Mouse (Mus musculus) kidney, adult 8-10 months (tissue): ENCODE measurements around the gene Gng3.
"Not testable (repeated sequence)": the region's sequence is repeated elsewhere in the genome, so short reads cannot be mapped to it uniquely, and the experiment has no call there.

Experiments used
- DNase-seq, 2 experiments: peaks; one replicate each; pipeline ENCODE4 v3.0.0; 2022

Gene Gng3

DNA sequence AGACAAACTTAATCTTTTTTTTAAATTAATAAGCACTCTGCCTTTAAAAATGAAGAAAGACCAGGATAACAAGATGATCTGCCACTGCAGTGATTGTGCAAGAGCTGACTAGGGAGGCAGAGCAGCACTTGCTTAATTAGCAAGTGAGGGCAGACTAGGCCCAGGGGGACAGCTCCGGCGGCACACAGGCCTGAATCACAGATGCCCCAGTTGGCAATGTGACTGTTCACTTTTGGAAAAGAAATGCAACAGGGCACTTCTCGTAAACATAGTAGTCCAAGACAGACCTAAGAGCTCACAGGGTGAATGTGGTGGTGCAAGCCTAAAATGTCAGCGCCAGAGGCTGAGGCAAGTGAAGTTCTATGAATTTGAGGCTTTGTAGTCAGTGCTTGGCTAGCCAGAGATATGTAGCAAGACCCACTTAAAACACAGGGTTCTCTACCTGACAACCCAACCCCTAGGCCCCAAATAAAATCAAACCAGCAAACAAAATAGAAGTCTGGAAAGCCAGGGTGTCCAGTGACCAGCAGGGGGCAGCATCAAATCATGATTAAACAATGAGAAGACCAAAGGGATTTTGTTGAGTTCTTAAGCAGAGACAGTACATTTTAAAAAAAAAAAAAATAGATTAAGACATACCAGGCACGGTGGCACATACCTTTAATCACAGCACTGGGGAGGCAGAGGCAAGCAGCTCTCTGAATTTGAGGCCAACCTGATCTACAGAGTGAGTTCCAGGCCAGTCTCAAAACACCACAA lies 5.6 kb upstream of the Gng3 start:
- DNase-seq, result peak; percentile 60 to 78

DNA sequence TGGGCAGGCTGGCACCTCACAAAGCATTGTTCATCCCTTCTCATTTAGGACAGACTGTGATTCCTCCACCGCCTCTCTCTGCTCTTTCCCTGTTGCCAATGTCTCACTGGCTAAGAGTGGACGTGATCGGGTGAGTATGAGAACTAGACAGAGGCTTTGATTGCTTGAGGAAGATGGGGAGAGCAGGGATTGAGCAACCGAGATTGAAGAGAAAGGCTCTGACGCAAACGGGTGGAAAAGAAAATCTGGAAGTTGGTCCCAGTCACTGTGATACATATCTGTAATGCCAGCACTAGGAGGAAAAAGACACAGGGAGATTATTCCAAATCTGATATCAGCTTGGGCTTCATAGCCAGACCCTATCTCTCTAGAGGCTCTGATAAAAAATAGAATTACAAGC lies 4.0 kb upstream of the Gng3 start:
- no peak for DNase-seq

DNA sequence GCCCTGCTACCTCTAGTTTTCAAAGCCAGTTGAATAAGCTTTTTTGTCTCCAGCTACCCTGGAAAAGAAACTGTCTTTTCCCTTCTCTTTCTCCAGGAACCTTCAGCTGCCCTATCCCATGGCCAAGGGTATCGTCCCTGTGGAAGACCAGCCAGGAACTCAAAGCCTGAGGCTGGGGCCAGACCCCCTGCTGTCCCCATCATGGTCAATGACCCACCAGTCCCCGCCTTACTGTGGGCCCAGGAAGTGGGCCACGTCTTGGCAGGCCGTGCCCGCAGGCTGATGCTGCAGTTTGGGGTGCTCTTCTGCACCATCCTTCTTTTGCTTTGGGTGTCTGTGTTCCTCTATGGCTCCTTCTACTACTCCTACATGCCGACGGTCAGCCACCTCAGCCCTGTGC lies 2.0 kb upstream of the Gng3 start:
- no peak for DNase-seq

DNA sequence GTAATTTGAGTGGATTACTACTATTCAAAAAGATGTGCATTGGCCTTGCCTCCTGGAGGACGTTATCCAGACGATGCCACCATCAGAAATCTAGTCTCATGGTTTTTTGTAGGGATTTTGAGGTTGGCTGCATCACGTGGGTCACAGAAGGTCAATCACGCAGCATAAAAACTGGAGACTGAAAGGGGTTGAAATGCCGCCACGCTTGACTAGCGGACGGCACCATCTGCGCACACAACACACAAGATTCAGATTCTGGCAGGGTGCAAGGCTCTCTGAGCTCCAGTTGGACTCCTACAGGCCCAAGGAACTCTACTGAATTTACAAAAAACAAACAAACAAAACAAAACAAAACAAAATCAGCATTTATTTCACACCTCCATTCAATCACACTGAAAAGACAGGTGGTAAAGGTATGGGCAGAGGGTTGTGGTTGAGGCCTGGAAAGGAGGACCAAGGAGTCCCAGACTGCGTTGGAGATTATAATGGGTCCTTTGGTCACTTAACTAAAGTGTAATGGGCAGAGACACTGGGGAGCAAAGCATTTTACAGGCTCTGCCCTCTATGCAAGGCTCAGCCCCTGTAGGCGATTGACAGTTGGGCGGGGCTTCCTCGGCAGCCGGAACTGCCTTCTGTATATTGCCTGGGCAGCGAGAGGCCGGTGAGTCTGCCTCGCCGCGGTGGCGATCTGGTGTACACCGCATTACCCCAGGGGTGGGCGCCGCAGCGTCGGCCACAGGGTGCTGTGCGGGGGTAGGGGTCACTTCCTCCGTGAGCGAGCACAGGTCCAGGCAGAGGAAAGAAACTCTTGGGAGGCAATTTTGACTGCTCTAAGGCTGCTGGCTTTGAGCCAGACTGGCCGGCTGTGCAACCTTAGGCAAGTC lies 1.2 kb upstream of the Gng3 start:
- peak; percentile 79 to 86 for DNase-seq

DNA sequence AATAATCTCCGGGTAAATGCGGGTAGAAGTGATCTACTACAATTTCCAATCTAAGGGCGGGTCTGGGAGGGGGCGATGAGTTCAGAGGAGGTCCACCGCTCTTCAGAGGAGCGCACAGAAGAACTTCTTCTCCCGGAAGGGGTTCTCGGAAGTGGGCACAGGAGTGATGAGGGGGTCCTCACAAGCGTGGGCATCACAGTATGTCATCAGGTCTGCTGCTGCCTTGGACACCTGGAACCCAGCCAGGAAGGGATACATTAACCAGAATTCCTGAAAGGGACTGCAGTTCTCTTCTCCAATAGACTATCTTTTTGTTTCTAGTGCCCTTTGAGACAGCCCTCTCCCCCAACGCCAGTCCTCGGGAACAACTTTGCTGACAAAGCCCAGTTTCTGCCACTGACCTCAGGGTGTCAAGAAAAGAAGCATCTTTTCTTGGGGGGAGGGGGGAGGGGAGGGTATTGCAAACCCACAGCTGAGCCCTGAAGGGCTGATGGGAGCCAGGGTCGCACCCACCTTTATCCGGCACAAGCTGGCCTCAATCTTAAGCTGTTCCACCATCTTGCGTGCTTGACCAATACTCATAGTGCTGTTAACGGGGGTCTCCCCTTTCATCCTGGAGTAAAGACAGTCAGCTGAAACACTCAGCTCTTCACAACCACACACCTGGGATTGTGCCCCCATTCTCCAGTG lies 808 bp downstream of the Gng3 start:
- peak; percentile 73 to 76 for DNase-seq

DNA sequence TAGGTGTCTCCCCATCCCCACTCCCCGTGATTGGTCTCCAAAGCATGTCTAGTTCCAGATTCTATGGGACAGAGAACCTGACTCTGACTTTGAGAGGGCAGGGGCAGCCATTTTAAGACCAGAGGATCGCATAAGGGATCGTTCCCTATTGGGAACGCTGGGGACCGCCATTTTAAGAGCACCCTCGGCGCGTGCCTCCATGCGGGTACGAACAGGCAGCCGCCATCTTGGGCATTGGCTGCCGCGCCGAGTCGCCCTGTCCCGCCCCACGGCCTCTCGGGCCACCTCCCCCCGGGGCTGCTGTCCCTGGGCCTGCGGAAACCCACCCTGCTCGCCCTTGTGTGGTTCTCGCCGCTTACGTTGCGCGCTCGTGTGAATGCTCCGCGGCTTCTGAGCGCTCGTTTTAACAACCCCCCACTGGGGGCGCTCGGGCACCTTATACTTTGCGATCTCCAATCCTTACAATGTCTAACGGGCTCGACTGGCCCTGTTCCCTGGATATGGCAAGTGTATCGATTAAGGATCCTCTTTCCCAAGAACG lies 1.7 kb downstream of the Gng3 start, which contains the start of gene Bscl2:
Gene Bscl2 (plus strand): TSS at position 217 of the 541 bp plus-strand sequence.
- peak; percentile 73 to 86 for DNase-seq

DNA sequence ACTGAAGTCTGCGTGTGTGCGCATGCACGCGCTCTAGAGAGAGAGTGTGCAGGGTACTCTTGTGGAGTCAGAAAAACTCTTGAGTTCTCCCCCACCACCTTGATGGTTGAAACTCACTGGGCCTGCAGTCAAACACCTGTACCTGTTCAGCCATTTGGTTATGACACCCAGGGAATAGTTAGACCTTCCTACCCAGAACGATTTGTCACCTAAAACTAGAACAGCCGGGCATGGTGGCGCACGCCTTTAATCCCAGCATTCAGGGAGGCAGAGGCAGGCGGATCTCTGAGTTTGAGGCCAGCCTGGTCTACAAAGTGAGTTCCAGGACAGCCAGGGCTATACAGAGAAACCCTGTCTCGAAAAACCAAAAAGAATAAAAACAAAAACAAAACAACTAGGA lies 2.7 kb downstream of the Gng3 start:
- DNase-seq, result not testable (repeated sequence)

DNA sequence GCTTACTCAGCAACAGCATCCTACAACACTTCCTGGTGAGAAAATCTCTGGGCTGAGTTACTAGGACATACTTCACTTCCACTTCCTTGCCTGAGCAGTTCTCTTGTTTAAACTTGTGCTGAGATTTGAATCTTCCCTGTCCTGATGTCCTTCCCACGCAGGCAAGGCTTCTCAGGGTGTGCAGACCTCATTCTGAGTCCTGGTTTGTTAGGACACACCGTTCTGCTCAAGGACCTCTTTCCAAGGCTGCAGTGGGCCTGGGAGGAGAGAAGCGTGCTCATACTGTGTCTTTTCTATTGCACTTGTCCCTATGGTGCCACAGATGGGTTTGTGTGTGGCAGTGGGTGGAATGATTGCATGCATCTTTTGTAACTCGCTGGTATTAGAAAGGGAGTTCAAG lies 6.0 kb downstream of the Gng3 start:
- no peak for DNase-seq

DNA sequence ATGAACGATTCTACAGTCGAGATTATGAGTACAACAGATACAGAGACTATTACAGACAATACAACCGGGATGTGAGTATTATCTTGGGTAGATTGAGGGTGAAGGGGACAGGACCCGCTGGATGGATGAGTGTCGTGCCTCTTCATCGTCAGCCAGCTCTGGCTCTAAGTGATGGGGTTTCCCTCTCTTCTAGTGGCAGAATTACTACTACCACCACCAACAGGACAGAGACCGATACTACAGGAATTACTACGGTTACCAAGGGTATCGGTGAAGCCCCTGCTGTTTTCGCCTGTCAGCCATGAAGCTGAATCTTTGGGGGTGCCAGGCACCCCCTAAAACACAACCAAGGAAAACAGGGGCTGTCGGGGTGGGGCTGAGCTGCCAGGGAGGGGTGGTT lies 7.7 kb downstream of the Gng3 start:
- no peak for DNase-seq

DNA sequence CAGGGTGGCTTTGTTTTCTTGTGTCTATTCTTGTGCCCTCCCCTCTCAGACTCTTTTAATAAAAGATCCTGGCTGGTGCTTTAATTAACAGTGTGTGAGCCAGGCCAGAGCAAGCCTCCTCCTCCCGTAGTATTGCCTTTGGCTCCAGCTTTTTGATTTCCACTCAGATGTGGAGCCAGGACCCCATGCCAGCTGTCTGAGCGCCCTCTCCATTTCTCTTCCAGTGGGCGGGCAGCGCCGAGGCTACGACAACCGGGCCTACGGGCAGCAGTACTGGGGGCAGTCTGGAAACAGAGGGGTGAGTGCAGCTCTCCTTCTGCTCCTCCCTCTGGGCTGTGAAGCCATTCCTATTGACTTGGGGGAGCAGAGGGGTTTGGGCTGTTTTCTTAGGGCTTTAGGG lies 8.3 kb downstream of the Gng3 start:
- no peak for DNase-seq

DNA sequence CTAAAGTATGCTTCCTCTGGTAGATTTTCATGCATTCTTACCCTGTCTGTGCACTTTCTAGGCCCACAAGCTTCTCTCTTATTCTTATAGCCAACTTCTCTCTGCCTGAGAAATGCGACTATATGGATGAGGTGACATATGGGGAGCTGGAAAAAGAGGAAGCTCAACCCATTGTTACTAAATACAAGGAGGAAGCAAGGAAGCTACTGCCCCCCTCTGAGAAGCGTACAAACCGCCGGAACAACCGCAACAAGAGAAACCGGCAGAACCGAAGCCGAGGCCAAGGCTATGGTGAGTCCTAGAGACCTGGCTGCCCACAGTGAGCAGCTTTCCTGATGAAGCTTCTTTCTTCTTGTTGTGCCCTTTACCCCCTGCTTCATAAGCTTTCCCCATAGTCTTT lies 9.3 kb downstream of the Gng3 start, which contains the start of gene AC129217.1:
Gene AC129217.1 (plus strand): TSS at position 114 of the 400 bp plus-strand sequence.
- DNase-seq, result no peak

DNA sequence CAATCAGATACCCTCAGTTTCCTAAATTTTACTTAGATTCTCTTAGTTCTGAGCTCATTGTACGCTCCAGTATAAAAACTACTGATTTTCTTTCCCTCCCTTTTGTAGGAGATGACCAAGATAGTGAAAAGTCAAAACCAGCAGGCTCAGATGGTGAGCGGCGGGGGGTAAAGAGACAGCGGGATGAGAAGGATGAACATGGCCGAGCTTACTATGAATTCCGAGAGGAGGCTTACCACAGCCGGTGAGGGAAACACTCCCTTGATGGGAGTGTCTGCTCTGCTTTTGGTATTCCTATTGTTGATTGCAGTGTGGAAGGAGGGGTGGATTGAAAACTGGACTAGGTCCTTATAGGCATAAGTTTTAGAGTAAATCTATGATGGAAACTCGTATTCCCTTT lies 16.3 kb downstream of the Gng3 start:
- DNase-seq, result no peak

DNA sequence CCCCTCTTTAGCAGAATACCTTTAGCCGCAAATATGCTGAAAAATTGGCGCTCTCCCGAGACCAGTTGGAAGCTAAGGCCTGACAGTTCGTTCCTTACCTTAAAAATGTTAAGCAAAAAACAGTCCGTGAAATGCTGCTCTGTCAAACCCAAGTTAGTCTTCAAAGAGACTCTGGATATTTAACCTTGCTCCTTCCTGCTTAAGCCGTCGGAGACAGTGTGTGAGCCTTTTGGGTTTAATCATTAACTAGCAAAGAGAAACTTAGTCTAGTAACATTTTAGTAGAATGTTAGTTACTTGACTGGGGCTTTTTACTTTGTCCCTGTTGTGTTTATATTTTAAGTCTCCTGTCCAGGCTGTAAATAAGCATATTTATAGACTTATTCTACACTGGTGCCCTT lies 17.8 kb downstream of the Gng3 start:
- peak; percentile 65 to 74 for DNase-seq

DNA sequence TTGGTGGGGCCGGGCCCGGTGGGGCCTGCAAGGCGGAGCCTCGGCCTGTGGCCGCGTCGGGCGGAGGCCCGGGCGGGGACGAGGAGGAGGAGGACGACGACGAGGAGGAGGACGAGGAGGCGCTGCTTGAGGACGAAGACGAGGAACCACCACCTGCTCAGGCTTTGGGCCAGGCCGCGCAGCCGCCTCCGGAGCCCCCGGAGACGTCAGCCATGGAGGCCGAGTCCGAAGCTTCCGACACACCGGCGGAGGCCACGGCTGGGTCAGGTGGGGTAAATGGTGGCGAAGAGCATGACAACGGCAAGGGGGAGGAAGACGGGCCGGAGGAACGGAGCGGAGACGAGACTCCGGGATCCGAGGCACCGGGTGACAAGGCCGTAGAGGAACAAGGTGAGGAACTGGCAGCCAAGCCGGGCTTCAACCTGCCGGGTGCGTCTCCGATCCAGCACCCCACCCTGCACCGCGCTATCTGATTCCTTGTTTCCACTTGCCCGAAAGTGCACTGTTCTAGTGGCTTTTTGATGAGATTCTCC lies 18.5 kb downstream of the Gng3 start:
- DNase-seq, result no peak

DNA sequence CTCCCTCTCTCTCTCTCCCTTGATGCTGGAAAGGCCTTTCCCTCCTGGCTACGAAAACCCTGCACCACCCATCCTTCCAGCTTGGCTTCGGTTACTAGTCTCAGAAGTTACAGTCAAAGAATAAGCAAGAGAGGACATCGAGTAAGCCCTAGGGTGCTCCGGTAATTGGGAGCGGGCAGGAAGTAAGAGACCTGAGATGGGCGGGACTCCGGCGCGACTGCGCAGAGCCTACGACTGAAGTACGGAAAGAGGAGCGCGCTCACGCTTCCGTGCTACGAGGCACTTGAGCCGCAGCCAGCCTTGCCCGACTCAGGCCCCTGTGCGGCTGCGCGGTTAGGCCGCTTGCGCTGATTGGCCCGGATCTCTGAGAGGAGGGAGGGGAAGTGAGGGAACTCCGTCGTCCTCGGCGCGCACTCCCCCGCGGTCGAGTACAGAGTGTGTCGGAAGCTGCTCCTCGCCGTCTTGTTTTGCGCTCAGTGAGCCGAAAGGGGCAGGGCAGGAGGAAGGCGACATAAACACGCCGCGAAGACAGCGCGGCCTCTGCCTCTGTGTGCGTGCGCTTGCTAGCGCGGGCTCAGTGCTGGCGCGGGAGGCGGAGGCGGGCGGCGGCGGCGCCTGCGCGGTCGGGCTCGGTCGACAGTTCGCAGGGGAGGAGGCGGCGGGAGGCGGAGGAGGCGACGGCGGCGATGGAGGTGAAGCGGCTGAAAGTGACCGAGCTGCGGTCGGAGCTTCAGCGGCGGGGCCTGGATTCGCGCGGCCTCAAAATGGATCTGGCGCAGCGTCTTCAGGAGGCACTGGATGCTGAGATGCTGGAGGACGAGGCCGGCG lies 19.2 kb downstream of the Gng3 start, which contains the start of gene Hnrnpul2:
Gene Hnrnpul2 (plus strand): TSS at position 415 of the 828 bp plus-strand sequence.
- peak; percentile 98 to 99 for DNase-seq

DNA sequence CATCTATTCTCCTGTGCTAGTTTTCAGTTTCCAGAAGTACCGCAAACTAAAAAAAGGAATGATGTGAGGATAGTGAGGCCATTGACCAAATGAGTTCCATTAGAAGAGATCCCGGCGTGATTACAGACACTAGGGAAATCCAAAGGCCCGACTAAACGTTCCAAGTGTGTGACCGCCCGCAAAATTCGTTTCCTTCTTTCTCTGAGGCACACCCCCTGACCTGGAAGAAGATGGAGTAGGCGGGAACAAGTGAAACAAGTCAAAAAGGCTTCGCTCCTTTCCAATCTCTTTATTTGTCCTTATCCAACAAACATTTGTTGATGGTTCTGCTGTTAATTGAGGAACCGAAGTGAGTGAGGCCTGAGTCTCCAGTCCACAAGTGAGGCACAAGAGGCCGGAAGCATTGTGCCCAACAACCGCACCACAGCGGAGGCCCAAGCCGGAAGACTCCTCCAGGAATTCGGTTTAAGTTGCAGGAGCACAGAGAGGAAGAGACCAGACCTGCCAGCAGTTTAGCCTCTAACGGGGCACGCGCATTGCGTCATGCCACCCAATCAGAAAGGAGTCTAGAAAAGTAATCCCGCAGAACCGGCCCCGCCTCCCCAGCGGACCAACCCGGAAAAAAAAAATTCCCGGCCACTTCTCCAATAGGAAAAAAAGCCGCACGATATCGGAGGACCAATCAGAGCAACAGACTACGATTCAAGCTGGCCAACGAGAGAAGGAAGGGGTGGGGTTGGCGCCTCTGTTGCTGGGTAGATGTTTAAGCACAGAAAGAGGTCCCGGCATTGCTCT lies 20.0 kb downstream of the Gng3 start, which contains the start of gene Ttc9c:
Gene Ttc9c (minus strand): TSS at position 533 of the 795 bp plus-strand sequence.
- DNase-seq, result peak; percentile 98 to 99

DNA sequence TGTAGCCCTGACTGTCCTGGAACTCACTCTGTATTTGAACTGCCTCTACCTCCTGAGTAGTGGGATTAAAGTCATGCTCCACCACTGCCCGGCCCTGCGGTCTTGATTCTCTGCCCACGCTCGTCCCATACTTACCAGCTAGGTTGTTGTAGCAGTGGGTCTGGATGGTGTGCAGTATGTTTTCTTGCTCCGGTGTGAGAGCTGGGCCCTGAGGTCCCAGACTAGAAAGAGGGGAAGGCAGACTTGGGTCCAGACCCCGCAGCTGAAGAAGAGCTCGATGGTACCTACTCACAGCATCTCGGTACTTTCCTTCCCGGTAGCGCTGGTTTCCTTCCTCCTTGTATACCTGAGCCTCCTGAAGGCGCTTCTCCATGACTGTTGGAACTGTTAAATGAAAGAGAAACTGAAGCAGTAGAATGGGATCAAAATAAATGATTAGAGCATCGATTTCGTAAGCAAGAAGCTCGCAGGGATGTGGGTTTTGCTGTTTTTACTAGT lies 20.6 kb downstream of the Gng3 start:
- no peak for DNase-seq

DNA sequence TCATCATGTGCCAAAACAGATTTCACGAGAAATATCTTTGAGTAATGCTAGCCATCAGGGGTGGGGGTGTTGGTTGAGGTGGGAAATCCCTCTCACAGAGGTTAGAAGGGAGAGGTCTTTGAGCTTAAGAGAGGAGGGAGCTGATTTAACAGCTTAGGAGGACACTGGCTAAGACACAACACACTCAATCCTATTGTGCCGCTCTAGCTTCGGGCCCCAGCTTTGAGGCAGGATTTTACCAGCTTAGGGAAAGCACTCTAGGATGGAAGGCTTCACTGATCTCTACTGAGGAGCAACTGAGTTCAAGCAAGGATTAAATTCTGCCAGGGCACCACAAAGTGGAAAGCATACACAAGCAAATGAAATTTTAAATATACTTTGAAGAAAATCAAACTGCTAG lies 22.0 kb downstream of the Gng3 start:
- no peak for DNase-seq

DNA sequence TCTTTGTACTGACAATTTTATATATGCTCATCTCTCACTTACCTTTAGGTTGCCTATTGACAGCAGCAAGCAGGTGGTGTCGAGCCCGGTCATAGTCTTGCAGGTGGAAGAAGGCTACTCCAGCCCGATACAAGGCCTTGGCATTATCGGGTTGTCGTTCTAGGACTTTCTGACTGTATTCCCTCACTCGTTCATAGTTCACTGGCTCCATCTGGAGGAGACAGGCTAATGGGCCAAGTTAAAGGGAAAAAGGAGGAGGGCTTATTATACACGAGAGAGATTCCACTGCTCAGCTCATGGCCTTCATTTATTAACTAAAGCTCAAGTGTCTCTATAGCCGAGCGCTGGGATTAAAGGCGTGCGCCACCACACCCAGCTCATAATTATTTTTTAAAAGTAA lies 23.2 kb downstream of the Gng3 start:
- peak in 1 of 2 experiments; percentile 60 for DNase-seq

DNA sequence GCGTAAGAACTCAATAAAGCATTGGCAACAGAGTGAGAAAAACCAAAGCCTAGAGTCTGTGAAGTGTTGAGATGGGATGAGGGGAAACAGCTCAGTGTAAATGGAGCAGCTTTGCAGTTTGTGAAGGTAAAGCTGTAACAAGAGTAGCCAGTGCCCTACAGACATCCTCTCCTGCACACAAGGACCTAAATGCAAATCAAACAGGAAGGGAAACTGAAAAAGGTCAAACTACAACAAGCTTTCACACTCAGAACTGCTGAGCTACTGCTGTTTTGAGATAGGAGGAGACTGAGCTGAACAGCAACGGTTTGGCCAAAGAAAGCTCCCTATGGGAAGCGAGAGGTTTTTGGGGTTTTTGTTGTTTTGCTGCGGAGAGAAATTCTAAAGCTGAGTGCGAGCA lies 32.2 kb downstream of the Gng3 start:
- no peak for DNase-seq
